Mouse (Mus musculus): Measurements from ENCODE around the gene Zbtb2. TPM values are rescaled to one million over a fixed set of nuclear protein-coding genes. Genes with fewer than 3 reads are reported as not detected.
"Not testable (repeated sequence)": the region's sequence is repeated elsewhere in the genome, so short reads cannot be mapped to it uniquely, and the experiment has no call there.

Zbtb2 gene
- total RNA-seq (2014; fragmentation: Nextera tagmentation) (16.7 and 21.5 TPM in 2 replicates), total RNA-seq (2017) (11.8 and 11.9 TPM in 2 replicates), polyA plus RNA-seq (2012) (7.3 and 7.5 TPM in 2 replicates)

DNA sequence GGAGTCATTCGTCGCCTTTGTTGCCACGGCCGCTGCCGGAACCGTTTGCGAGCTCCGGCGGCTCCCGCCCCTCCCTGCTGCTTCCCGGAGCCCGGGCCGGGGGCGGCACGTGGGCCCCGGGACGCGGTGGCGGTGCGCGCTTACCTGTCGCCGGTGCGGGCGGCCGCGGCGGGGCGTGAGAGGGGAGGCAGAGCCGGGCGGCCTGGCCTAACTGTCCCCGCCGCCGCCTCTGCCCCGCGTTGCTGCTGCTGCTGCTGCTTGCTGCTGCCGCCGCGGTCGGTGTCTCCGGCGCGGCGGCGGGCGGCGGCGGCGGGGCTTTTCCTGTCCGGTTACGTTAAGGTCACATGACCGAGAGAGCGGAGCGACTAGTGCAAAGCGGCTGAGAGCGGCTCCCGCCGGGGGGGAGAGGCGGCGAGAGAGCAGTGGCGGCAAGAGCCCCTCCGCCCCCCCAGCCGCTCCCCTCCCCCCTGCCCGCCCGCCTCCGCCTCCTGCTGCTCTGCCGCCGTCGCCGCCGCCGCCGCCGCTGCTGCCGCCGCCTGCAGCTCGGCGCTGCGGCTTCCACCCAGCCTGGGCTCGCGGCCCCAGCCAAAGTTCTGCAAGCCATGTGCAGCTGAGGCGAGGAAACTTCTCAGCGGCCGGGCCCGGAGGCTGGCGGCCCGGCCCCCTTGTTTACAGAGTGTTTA is at the start of gene Zbtb2:
Zbtb2 (minus strand) TSS at position 408 of the 683 bp plus-strand sequence.
- no peaks in the 10 kb centered on the region for H3K27me3 ChIP-seq (ENCODE audit: insufficient read depth, low read length)
- no peak for ATAC-seq (ENCODE audit: extremely low read depth, insufficient number of reproducible peaks, low FRiP score, poor library complexity, severe bottlenecking)
- peak; percentile 44 for DNase-seq (ENCODE audit: low spot score)
- H3K36me3 ChIP-seq (replicated peaks), result peaks cover 39% of the 10 kb centered on the region
- peaks cover 58% of the 10 kb centered on the region for H3K4me1 ChIP-seq (ENCODE audit: insufficient read depth, low read depth, low read length)
- peak within 1 kb of the TSS; percentile 90 for H3K4me3 ChIP-seq (ENCODE audit: low read depth, low read length)
- TF ChIP-seq POLR2AphosphoS5 (IDR thresholded peaks at IDR 0.05; ENCODE audit: insufficient replicate concordance, low read depth, low read length), result no peak
- TF ChIP-seq CTCF (IDR thresholded peaks at IDR 0.05; ENCODE audit: low read depth, low read length), result no peak
- TF ChIP-seq GATA2 (IDR thresholded peaks at IDR 0.05; ENCODE audit: borderline replicate concordance, low read depth, low read length), result no peak
- TF ChIP-seq GATA1 (IDR thresholded peaks at IDR 0.05; ENCODE audit: borderline replicate concordance, low read length), result no peak
- no peak for TF ChIP-seq TAL1 (conservative IDR thresholded peaks at IDR 0.05; ENCODE audit: low read depth, low read length)
- no peaks in the 10 kb centered on the region for H3K9me3 ChIP-seq (replicated peaks)

DNA sequence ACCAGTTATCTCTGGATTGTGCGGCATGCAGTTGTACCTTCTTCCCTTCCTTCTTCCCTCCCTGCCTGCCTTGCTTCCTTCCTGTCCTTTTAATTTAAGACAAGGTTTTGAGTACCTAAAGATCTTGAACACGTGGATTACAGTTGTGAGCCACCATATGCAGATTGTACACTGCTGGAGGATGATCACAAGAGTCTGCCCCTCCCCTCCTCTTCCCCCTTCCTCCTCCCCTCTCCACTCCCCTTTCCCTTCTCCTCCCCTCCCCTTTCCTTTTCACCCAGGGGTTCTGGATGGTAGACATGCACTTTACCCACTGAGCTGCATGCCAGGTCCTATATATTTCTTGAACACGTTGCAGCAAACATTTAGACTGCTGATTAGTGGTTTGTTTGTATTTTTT is 47.5 kb upstream of the Zbtb2 start:
- Histone ChIP-seq H3K27me3 (ENCODE audit: insufficient read depth, low read length) (no peaks in the 10 kb centered on the region), H3K9me3 (replicated peaks) (no peaks in the 10 kb centered on the region), H3K36me3 (replicated peaks) (peaks cover 64% of the 10 kb centered on the region), H3K4me1 (ENCODE audit: insufficient read depth, low read depth, low read length) (peaks cover 39% of the 10 kb centered on the region), H3K4me3 (ENCODE audit: low read depth, low read length) (no peak overlapping the region)
- DNase-seq (ENCODE audit: low spot score) (no peak), ATAC-seq (ENCODE audit: extremely low read depth, insufficient number of reproducible peaks, low FRiP score, poor library complexity, severe bottlenecking) (no peak)
- TF ChIP-seq GATA2 (IDR thresholded peaks at IDR 0.05; ENCODE audit: borderline replicate concordance, low read depth, low read length) (no peak), TAL1 (conservative IDR thresholded peaks at IDR 0.05; ENCODE audit: low read depth, low read length) (no peak), CTCF (IDR thresholded peaks at IDR 0.05; ENCODE audit: low read depth, low read length) (no peak), POLR2AphosphoS5 (IDR thresholded peaks at IDR 0.05; ENCODE audit: insufficient replicate concordance, low read depth, low read length) (no peak), GATA1 (IDR thresholded peaks at IDR 0.05; ENCODE audit: borderline replicate concordance, low read length) (no peak)

DNA sequence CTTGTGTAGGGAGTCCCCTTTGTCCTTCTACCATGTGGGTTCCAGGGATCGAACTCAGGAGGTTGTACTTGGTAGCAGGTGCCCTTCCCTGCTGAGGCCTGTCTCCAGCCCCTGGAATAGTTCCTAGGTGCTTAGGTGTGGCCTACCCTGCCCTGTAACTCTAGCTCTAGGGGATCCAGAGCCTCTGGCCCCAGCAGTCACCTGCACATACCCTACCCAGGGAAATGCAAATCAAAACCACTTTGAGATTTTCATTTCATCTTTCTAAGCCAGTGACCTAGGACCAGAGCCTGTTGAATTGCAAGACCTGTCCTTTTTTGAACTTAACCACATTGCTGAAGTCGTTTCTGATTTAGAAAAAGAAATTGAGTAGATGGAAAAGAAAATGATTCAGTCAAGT is 46.0 kb upstream of the Zbtb2 start:
- H3K27me3 ChIP-seq (ENCODE audit: insufficient read depth, low read length); DNase-seq (ENCODE audit: low spot score); ATAC-seq (ENCODE audit: extremely low read depth, insufficient number of reproducible peaks, low FRiP score, poor library complexity, severe bottlenecking); H3K9me3 ChIP-seq (replicated peaks): not testable (repeated sequence)
- Histone ChIP-seq H3K4me1 (ENCODE audit: insufficient read depth, low read depth, low read length) (peaks cover 54% of the 10 kb centered on the region), H3K4me3 (ENCODE audit: low read depth, low read length) (peak overlapping the region; percentile 80; the same call in 1 of the 2 replicates), H3K36me3 (replicated peaks) (peaks cover 64% of the 10 kb centered on the region)

GRCm38 (mm10) chr10:4432996-4433755 is 45.3 kb upstream of the Zbtb2 start:
- H3K4me3 ChIP-seq (ENCODE audit: low read depth, low read length), result peak overlapping the region; percentile 80
- H3K36me3 ChIP-seq (replicated peaks), result peaks cover 64% of the 10 kb centered on the region
- no peaks in the 10 kb centered on the region for H3K27me3 ChIP-seq (ENCODE audit: insufficient read depth, low read length)
- ATAC-seq (ENCODE audit: extremely low read depth, insufficient number of reproducible peaks, low FRiP score, poor library complexity, severe bottlenecking), result no peak
- TF ChIP-seq GATA1 (IDR thresholded peaks at IDR 0.05; ENCODE audit: borderline replicate concordance, low read length) (no peak), CTCF (IDR thresholded peaks at IDR 0.05; ENCODE audit: low read depth, low read length) (no peak)
- H3K9me3 ChIP-seq (replicated peaks), result no peaks in the 10 kb centered on the region
- H3K4me1 ChIP-seq (ENCODE audit: insufficient read depth, low read depth, low read length), result peaks cover 57% of the 10 kb centered on the region
- DNase-seq (ENCODE audit: low spot score), result no peak

- Histone ChIP-seq H3K27me3 (ENCODE audit: insufficient read depth, low read length) (no peaks in the 10 kb centered on the region), H3K4me1 (ENCODE audit: insufficient read depth, low read depth, low read length) (peaks cover 55% of the 10 kb centered on the region), H3K36me3 (replicated peaks) (peaks cover 64% of the 10 kb centered on the region), H3K4me3 (ENCODE audit: low read depth, low read length) (peak within 1 kb of the TSS; percentile 80), H3K9me3 (replicated peaks) (no peaks in the 10 kb centered on the region)
- DNase-seq (ENCODE audit: low spot score) (peak; percentile 96), ATAC-seq (ENCODE audit: extremely low read depth, insufficient number of reproducible peaks, low FRiP score, poor library complexity, severe bottlenecking) (peak; percentile 74)
- TF ChIP-seq GATA1 (IDR thresholded peaks at IDR 0.05; ENCODE audit: borderline replicate concordance, low read length), result no peak
- no peak for TF ChIP-seq TAL1 (conservative IDR thresholded peaks at IDR 0.05; ENCODE audit: low read depth, low read length)
- no peak for TF ChIP-seq GATA2 (IDR thresholded peaks at IDR 0.05; ENCODE audit: borderline replicate concordance, low read depth, low read length)
- no peak for TF ChIP-seq POLR2AphosphoS5 (IDR thresholded peaks at IDR 0.05; ENCODE audit: insufficient replicate concordance, low read depth, low read length)
- TF ChIP-seq CTCF (IDR thresholded peaks at IDR 0.05; ENCODE audit: low read depth, low read length), result no peak
These were observed 44.4 kb upstream of the Zbtb2 start, which contains the start of the genes Rmnd1 and Armt1 for GRCm38 (mm10) chr10:4432123-4432931. Gene Rmnd1 (minus strand): TSS chr10:4432388. Gene Armt1 (plus strand): TSS chr10:4432467.

GRCm38 (mm10) chr10:4431746-4432122 is 43.8 kb upstream of the Zbtb2 start:
- H3K9me3 ChIP-seq (replicated peaks), result no peaks in the 10 kb centered on the region
- H3K4me3 ChIP-seq (ENCODE audit: low read depth, low read length), result peak overlapping the region; percentile 80
- no peak for TF ChIP-seq GATA1 (IDR thresholded peaks at IDR 0.05; ENCODE audit: borderline replicate concordance, low read length)
- TF ChIP-seq POLR2AphosphoS5 (IDR thresholded peaks at IDR 0.05; ENCODE audit: insufficient replicate concordance, low read depth, low read length), result no peak
- TF ChIP-seq GATA2 (IDR thresholded peaks at IDR 0.05; ENCODE audit: borderline replicate concordance, low read depth, low read length), result no peak
- TF ChIP-seq CTCF (IDR thresholded peaks at IDR 0.05; ENCODE audit: low read depth, low read length), result no peak
- no peak for TF ChIP-seq TAL1 (conservative IDR thresholded peaks at IDR 0.05; ENCODE audit: low read depth, low read length)
- no peaks in the 10 kb centered on the region for H3K27me3 ChIP-seq (ENCODE audit: insufficient read depth, low read length)
- ATAC-seq (ENCODE audit: extremely low read depth, insufficient number of reproducible peaks, low FRiP score, poor library complexity, severe bottlenecking) (no peak), DNase-seq (ENCODE audit: low spot score) (no peak)
- peaks cover 49% of the 10 kb centered on the region for H3K4me1 ChIP-seq (ENCODE audit: insufficient read depth, low read depth, low read length)
- peaks cover 61% of the 10 kb centered on the region for H3K36me3 ChIP-seq (replicated peaks)

Data from G1E (cell line).